Mouse (Mus musculus): ENCODE measurements around the gene Nos3. TPM values are rescaled to one million over a fixed set of nuclear protein-coding genes. Genes with fewer than 3 reads are reported as not detected.
A peak's percentile ranks its signal among the peaks of the same experiment; 100 is the strongest.

Gene Nos3
- total RNA-seq, 4 experiments from 2014 or later: 5.8 to 8.0 (median 6.9) TPM

DNA sequence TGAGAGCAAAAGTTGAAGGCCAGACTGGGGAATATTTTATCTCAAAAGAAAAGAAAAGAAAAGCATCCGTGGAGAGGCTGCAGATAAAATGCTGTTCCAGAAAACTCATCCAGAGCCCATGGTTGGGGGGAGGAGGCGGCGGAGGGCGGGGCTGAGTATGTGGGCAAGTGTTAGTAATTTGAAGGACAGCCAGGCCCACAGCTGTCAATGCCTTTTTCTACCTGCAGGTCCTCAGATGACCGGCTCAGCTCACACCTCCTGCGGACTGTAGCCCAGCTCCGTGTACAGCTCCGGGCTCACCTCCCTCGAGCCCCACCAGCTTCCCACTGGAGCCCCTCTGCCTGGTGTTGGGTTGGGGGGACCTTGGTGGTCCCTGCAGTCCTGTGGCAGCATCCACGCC lies 35.1 kb downstream of the Nos3 start:
- DNase-seq (ENCODE audit: low spot score in 2 of 2): no peak

DNA sequence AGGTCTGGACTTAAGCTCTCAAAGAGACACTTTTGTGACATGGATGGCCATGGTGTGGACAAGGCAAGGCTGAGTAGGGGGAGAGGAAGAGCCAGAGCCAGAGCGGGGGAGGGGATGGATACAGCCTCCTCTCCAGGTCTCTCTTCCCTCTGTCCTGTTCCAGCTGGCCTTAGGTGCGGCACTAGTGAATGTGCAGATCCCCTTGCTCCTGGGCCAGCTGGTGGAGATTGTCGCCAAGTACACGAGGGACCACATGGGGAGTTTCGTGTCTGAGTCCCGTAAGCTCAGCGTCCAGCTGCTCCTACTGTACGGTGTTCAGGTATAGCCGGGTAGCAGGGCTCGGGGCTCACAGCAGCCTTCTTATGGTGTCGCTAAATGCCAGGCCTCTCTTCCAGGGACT lies 35.8 kb downstream of the Nos3 start:
- DNase-seq (ENCODE audit: low spot score in 2 of 2): no peak

DNA sequence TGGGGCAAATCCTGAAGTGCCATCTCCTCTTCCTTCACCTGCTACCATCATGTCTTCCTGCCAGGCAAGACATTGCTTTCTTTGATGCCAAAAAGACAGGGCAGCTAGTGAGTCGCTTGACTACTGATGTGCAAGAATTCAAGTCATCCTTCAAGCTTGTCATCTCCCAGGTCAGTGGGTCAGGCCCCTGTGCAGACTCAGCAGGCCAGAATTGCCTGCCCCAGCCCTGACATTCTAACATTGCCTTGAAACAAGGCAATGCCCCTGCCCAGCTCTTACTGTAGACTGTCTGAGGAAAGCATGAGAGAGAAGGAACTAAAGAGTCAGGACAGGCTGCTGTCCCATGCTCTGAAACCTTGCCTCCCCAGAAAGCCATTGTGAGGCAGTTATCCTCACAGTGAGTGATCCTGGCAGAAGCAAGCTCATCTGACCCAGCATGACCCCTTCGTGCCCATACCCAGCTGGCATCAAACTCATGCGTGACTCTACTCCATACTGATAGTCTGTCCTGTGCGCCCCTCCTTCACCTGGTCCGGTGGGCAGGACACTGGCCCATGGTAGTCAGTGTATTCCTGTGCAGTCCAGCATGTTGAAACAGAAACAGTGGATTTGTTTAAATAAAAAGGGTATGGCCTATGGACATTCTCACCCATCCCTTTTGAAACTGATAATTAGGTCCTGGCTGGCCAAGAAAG lies 36.4 kb downstream of the Nos3 start:
- no peak for DNase-seq (ENCODE audit: low spot score in 2 of 2)

DNA sequence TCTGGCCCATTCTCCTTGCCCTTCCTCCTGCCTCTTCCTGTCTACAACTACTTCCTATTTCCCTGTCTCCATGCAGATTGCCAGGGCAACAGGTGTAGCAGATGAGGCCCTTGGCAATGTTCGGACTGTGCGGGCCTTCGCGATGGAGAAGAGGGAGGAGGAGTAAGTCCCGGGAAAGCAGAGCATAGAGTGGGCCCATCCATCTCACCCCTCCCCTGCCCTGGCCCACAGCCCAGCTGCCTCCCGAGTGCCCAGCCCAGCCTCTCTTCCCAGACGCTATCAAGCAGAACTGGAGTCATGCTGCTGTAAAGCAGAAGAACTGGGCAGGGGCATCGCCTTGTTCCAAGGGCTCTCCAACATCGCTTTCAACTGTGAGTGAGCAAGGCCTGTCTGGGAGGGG lies 37.4 kb downstream of the Nos3 start:
- no peak for DNase-seq (ENCODE audit: low spot score in 2 of 2)

DNA sequence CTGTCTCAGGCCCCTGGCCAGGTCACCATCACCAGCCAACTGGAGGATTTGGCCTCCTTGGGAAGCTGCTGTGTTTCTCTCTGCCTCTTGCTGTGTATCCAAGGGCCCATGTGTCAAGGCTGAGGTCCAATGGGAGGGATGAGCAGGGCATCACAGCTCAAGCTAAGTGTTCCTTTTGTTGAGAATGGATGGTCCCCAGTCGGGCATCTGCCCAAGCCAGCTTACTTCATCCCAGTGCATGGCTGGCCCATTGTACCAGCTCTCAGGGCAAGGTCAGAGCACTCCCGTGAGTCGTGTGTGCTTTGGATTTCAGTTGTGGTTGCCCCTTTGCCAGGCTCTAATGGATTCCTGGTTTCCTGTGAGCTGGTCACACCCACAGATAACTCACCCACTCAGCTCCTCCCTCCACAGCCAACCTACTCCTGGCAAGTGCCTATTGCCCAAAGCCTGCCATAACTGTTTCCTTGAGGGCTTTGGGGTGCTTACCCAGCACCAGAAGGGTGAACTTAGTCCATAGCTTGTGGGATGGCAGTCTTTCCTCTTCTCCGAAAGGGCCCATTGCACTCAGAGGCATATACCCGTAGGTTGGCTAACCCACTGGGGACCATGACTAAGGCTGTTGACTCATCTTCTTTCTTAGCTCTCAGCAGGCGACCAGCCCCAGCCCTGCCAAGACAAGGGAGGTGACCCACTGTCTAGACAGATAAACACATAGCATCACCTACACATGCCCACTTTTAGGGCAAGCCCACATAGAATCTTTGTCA lies 40.2 kb downstream of the Nos3 start:
- no peak for DNase-seq (ENCODE audit: low spot score in 2 of 2)

DNA sequence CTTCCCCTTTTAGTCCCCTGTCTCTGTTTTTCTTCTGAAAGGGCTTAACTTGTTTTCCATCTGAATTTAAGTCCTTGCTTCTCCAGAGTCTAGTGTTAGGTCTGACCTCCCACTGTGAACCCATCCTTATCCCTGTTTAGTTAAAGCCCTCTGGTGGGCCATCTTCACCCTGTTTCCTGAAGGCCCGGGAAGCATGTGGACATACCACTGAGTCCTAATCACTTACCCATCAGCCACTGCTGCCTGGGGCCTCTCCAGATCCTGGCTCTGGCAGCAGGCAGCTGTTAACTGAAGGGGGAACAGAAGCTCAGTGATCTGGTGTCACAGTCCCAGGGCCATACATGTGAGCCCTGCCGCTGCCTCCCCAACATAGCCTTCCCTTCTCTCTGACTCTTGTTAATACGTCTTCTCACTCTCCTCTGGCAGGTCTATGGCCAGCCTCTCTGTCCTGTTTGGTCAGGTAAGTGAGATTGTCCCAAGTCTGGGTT lies 40.8 kb downstream of the Nos3 start:
- DNase-seq (ENCODE audit: low spot score in 2 of 2): no peak

DNA sequence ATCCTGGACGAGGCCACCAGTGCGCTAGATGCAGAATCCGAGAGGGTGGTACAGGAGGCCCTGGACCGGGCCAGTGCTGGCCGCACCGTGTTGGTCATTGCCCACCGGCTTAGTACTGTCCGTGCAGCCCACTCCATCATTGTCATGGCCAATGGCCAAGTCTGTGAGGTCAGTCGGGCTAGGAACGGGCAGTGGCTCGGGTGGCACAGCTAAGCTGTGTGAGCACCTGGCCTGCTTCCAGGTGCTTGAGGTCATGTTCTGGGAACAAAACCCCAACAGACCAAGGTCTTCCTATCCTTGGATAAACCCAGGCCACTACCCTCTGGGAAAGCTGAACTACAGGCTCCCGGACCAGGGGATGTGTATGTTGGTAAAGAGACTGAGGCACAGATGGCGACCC lies 44.0 kb downstream of the Nos3 start:
- no peak for DNase-seq (ENCODE audit: low spot score in 2 of 2)

DNA sequence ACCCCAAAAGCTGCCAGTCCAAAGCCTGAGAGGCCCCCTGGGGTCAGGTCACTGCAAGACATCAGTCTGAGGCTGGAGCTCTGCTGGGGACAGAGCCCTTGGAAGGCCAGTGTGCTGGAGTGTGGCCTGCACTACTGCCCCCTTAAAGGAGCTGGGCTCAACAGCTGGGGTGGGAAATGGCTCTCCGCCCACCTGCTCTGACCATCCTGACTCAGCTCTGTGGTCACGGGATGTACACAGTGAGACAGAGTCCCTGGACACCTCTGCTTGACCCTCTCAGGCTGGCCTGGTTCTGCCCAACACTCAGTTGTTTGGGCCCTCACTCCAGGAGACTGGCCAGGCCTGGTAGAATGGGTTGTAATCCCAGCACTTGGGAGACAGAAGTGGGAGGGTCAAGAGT lies 44.9 kb downstream of the Nos3 start:
- peak in 1 of 2 experiments; percentile 8 for DNase-seq (ENCODE audit: low spot score in 2 of 2)

DNA sequence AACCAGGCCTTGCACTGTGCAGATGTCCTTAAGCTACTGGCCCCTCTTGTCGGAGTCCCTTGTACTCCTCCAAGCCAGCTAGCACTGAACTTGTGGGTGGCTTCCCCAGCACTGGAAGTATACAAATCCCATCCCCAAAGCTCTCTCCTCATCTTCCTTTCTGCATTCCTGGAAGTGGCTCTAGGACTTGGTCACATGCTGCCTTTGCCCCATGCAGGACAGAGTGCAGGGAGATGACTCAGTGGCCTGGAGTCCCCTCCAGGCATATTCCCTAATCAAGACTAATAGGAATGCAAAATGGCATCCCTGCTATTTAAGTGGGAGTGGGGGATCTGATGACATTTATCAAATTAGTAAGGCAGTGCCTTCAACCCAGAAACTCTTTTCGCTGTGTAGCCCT lies 47.5 kb downstream of the Nos3 start:
- no peak for DNase-seq (ENCODE audit: low spot score in 2 of 2)

DNA sequence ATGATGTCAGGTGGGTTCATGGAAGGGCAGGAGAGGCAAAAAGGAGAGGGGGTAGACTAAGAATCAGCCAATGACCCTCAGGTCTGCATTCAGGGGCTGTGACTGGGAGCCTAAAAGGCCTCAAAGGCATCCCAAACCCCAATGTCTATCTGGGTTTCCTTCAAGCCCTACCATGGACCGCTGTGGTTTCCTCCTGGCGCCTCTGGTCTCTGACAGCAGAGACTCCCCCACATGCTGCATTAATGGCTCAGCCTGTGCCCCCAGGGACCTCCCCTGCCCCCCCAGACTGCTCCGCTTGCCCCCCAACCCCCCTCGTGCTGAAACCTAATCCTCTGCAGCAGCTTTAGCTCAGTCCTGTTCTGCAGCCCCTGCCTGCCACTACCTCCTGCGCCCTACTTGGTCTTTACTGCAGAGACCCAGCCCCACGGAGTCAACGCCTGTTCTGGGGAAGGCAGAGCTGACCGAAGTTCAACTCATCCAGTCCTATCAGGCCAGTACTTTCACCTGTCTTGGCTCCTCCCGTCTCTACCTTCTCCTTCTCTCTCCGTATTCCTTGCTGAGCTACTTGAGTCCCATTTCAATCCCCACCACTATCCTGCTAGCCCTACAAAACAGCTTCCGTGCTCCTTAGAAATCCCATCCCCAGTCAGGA lies 48.6 kb downstream of the Nos3 start, which contains the start of gene Asic3:
Gene Asic3 (plus strand): TSS at position 351 of the 652 bp plus-strand sequence.
- no peak for DNase-seq (ENCODE audit: low spot score in 2 of 2)

DNA sequence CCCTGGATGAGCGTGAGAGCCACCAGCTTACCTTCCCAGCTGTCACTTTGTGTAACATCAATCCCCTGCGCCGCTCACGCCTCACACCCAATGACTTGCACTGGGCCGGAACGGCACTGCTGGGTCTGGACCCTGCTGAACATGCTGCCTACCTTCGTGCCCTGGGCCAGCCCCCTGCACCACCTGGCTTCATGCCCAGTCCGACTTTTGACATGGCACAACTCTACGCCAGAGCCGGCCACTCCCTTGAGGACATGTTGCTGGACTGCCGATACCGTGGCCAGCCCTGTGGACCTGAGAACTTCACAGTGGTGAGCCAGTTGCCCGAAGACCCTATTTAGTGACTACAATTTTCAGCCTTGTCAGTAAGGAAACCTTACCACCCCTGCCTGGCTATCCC lies 49.3 kb downstream of the Nos3 start:
- DNase-seq (ENCODE audit: low spot score in 2 of 2): no peak

DNA sequence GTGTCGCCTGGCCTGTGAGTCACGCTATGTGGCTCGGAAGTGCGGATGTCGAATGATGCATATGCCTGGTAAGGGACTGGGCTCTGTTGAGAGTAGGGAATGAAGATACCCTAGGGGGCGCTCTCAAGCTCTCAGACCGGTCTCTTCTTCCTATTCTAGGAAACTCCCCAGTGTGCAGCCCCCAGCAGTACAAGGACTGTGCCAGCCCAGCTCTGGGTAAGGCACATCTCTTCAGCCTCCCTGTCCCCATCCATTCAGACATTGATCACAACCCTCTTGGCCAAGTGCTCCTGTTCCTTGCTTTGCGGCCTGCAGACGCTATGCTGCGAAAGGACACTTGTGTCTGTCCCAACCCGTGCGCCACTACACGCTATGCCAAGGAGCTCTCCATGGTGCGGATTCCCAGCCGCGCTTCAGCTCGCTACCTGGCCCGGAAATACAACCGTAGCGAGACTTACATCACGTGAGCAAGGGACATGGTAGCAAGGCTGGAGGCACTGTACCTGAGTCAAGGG lies 51.7 kb downstream of the Nos3 start:
- peak; percentile 37 to 50 for DNase-seq (ENCODE audit: low spot score in 2 of 2)

DNA sequence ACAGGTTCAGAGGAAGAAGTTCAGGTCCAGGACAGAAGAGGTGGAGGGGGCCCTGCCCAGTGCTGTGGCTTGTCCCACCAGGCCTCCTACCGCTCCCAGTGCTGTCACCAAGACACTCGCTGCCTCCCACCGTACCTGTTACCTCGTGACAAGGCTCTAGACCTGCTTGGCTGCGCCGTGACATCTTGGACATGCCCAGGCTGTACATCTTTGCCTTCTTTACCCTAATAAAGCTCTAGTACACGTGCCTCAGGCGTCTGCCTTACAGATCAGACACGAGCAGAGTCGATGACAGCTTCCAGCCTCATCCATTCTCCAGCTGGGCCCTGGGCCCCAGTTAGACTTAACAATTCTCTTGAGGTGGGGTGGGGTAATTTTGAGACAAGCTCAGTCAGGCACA lies 53.0 kb downstream of the Nos3 start:
- DNase-seq (ENCODE audit: low spot score in 2 of 2): no peak

DNA sequence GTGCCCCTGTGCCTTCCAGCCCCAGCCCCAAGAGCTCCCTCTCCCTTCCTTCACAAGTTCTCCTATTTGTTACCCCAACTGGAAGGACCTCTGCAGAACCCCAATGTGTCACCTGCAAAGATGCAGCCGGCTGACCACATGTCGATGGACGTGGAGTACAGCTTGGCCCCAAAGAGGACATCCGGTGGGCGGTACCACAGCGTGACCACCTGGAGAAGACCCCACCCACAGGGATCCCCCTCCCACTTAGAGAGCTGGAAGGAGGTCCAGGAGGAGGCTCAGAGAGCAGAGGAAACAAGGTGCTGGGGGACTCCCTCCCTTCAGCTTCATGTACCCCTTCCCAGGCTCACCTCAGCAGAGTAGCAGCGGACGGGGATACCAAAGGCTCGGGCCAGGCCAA lies 55.8 kb downstream of the Nos3 start:
- DNase-seq (ENCODE audit: low spot score in 2 of 2): peak in 1 of 2 experiments; percentile 12

DNA sequence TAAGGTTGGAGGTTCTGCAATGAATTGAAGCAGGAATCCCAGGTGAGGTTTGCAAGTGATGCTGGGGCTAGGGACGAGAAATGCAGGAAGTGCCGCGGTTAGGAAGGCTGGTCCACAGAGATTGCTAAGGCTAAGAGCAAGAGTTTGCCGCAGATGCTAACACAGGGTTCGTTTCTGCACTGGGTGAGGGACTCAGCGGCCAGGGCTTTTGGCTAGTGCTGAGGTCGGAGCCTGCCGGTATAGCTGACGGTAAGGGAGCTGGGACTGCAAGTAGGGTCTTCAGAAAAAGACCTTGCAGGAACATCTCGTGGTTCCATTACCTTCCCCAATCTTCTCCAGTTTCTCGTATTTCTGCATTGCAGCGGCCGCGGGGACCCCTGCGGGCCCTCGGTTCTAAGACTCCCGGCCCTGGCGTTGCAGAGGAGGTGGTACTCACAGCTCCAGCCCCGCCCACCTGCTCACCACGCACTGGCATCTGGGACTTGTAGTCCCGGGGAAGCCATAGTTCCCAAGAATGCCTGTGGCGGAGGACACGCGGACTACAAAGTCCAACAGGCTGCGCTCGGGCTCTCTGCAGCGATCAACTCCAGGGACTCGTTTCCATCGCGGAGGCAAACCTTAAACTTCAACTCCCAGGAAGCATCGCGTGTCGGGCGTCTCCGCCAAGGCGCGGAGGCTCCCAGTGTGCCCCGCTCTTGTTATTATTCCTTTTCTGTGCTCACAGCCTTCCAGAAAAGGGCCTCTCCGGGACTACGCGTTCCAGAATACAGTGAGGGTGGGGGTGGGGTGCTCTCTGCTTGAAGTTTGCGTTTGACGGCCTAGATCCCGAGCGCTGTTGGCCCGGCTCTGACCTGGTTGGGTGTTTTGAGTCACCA lies 58.8 kb downstream of the Nos3 start, which contains the start of the genes Cdk5 and Slc4a2:
Gene Cdk5 (minus strand): TSS at position 402 of the 875 bp plus-strand sequence.
Gene Slc4a2 (plus strand): TSS at position 709 of the 875 bp plus-strand sequence.
- peak; percentile 95 to 100 for DNase-seq (ENCODE audit: low spot score in 2 of 2)

DNA sequence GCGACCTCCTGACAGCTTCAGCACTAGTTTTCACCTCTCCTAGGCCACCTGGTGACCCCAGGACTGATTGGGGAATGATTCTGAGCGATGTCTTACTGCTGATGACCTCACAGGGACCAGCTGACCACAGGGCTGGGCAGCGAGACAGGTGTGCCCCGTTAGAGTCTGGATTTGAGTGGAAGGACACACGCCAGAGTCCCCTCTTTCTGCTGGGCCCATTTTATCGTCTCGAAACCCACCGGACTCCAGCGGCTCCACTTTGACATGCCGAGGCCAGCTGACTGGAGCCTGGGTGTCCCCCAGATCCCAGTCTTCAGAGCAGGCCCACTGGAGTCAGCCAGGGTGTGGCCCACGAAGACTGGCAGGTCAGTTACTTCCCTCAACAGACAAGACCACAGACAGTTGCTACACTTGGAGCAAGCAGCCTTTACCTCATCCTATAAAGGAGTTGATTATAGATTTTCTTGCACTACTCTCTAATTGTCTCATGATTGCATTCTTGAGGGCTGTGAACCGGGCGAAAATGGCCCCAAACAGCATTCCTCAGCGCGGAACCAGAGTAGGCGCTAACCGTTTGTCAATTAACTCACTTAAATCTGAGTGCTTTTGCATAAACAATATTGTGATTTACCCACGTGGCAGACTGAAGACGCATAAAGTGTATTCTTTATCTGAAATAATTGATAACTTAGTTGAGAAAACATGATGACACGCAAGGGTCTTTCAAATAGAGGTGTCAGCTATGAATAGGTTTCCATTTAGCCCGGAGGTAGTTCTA lies 59.6 kb downstream of the Nos3 start:
- DNase-seq (ENCODE audit: low spot score in 2 of 2): peak in 1 of 2 experiments; percentile 31

DNA sequence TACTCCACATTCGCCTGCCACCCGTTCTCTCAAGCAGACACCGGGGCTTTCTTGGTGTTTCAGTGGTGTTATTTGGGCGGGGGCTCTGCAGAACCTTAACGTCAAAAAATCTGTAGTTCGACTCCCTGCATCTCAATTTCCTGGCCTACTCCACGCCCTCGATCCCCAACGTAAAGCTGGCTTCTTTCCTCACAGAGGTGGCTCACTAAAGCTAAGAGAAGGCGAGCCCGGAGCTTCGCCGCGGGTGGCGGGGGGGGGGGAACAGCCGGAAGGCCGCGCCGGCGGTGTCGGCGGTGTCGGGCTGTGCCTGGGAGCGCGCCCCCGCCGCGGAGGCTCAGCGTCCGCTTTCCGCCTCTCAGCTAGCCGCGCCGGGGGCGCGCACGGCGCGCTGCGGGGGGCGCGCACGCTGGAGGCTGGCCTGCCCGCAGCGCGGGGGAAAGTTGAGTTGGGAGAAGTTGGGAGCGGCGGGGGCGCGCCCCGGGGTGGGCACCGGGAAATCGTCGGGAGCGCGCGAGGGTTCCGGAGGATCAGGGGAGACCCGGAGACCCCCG lies 60.3 kb downstream of the Nos3 start:
- DNase-seq (ENCODE audit: low spot score in 2 of 2): peak in 1 of 2 experiments; percentile 72

DNA sequence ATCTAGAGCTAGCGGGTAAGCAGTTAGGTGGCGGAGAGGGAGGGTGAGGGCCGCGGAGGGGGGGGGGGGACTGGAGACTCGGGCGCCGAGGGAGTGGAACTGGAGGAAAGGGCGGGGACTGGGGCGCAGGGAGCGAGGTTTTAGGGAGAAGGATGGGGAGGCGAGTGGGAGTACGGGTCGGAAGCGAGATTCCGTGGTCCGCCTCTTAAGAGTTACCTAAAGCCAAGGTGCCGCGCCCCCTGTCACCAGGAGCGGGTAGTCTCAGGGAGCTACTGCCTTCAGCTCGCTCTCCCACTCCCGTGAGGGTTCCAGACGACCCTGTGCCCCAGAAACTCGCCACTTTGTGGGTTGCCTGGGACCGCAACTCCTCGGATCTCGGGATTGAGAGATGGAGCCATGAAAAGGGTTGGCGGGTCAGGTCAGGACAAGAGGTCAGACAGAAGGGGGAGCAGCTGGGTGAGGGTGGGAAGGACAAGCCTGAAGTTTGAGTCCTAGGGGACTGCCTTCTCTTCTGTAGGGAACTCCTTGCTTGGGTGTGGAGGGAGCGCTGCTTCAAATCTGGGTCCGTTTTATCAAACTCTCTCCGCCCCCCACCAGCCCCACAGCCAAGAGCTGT lies 60.9 kb downstream of the Nos3 start:
- DNase-seq (ENCODE audit: low spot score in 2 of 2): peak in 1 of 2 experiments; percentile 38

DNA sequence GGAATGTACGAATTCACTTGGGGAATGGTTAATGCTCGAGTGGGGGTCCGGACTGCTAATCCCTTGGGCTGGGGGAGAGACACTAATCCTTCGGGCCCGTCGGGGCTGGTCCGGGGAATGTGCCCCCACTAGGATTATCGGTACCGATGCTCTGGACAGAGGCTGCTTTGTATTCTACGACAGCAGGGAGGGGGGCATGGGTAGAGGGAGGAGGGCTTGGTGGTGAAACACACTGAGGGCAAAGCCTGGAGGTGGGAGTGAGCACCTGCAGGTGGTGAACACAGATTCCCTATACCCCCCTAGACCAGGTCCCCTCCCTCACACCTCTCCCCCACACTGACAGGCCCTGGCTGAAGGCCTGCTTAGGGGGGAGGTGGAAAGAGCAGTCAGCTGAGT lies 61.4 kb downstream of the Nos3 start:
- peak in 1 of 2 experiments; percentile 47 for DNase-seq (ENCODE audit: low spot score in 2 of 2)

All from left cerebral cortex, adult 8-10 months (tissue).